Mouse (Mus musculus) left cerebral cortex, postnatal 14 days (tissue): ENCODE data around the gene Cdhr3. TPM values are rescaled to one million over a fixed set of nuclear protein-coding genes. Genes with fewer than 3 reads are reported as not detected.

Experiments used
- DNase-seq, 2 experiments: peaks; one replicate each; pipeline ENCODE4 v3.0.0; 2021 to 2022; ENCODE audit warnings: low spot score in 2 of 2, mixed read lengths in 1 of 2
- intact Hi-C: fragments of 180-260 bp; cut with DNase I; formaldehyde crosslinking; loops from one replicate; pipeline ENCODE4 v1.15.1; 2025
- long read RNA-seq, 2 experiments: library from polyadenylated mRNA; stranded (forward); transcript quantifications; one replicate each; pipeline ENCODE4 v2.0.0; 2021
- total RNA-seq, 2 experiments: library from RNA; stranded (reverse); gene quantifications; 2 replicates each; pipeline ENCODE4 v1.2.3; 2021

Gene Cdhr3
- under 1 TPM; 0.61 to 0.66 TPM for total RNA-seq
- long read RNA-seq, experiment 1, partial matches to known transcripts, result 0 of 1 reads
- long read RNA-seq, experiment 1, other reads (novel, unspliced or antisense), result 1 of 1 reads
- long read RNA-seq, experiment 2, partial matches to known transcripts, result 1 of 1 reads
- long read RNA-seq, experiment 2, other reads (novel, unspliced or antisense), result 0 of 1 reads

DNA sequence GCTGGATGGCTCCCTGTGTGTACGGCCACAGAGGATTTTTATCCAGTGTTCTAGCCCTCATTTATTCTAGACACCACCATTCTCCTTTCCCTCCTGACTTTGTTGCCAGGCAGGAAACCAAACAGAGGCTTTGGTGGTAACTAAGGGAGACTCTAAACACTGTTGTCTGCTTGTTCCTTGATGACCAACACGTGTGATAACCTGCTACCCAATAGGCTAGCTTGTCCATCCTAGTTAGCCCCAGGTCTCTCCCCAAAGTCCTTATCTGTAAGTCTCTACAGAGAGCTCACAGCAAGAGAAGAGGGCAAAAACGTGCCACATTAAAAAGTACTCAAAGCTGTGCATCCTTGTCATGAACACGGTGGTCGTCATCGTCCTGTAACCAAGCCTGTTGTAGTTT lies at the start of gene Cdhr3:
Cdhr3 (minus strand) TSS at position 101 of the 400 bp plus-strand sequence.
- intact Hi-C loops, result no loop called here
- DNase-seq, result no peak

- intact Hi-C loops, result no loop called here
- no peak for DNase-seq
Measured at GRCm38 (mm10) chr12:33139083-33139482, 46.4 kb upstream of the Cdhr3 start.

DNA sequence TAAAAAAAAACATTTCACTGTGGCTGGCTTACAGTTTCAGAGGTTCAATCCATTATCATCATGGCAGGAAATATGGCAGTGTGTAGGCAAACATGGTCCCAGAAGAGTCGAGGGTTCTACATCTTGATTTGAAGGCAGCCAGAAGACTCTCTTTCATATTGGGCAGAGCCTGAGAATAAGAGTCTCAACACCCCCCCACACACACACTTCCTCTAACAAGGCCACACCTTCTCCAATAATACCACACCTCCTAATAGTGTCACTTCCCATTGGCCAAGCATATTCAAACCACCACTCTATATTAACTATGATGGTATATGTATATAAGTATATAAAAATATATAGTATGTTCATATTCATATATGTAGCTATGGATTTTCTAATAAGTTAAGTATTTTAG lies 45.2 kb upstream of the Cdhr3 start:
- DNase-seq, result no peak
- intact Hi-C loops, result no loop called here

DNA sequence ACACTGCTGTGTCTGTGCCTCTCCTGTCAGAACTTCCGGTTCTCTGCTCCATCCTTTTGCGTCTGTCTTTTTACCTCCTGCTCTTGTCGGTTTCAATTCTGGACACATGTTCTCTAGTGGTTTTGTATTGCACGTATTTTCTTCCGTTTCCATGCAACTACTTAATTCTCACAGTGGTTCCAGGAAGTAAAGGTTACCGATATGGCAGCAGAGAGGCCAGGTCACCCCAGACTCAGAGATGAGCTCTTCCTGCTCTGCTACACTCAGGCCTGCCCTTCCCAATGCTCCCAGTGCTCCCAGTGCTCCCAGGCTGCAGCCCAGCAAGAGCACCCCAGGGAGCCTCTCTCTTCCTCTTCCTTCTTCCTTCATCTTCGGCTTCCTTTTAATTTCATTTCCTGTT lies 39.1 kb upstream of the Cdhr3 start:
- no peak for DNase-seq
- intact Hi-C loops, result no loop called here

DNA sequence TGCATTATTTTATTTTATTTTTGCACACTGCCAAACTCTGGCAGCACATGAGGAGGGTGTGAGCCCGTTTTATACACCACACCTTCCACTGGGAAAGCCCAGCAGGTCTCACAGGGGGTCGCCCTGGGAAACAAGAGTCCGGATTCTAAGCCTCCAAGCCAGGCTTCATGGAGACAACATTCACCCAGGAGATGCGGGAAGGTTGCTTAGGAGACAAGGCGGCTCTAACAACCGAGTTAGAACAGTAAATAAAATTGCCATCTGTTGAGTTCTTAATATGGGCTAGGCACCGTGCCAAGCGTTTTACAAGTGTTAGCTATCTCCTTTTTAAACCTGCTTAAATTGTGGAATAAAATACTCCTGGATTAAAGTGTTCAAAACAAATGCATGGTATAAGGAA lies 37.7 kb upstream of the Cdhr3 start:
- intact Hi-C loops, result no loop called here
- DNase-seq, result peak; percentile 84 to 92

DNA sequence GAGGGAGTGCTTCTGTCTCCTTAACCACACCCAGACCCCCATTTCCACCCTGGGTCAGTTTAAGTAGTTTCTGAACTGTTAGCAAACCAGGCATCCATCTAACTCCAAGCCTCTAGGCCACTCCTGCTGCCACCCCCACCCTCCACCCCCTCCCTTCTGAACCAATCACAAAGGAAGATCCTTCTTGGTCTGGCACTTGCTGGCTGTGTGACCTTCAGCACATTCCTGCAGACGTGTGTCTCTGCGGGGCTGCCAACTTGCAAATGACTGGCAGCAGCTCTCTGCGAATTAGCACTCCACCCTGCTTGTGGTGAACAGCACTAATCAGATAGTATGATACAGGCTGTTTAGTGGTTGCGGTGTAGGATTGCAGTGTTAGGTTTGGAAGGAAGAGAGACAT lies 36.7 kb upstream of the Cdhr3 start:
- no peak for DNase-seq

DNA sequence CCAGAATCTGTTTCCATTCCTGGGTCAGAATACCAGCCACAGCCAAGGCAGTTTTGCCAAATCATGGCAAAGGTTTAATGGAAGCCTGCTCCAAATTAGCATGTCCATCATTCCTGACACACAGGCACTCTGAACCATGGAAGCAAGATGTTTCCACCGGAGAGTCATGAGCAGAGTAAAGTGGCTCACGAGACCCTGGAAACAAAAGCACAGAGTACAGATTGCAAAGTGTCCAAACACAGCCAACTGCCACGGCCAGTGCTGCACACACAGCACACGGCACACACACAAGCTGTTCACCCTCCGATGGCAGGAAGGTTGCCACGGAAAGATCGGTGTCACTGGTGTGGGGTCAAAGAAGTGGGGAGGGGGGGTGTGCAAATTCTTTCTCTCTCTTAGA lies 36.0 kb upstream of the Cdhr3 start:
- intact Hi-C loops, result no loop called here
- DNase-seq, result no peak

More for the DNA sequence above, 36.7 kb upstream of the Cdhr3 start:
- intact Hi-C loops, result no loop called here

- intact Hi-C loops, result no loop called here
- no peak for DNase-seq
Measured at GRCm38 (mm10) chr12:33128121-33128520, 35.4 kb upstream of the Cdhr3 start.

DNA sequence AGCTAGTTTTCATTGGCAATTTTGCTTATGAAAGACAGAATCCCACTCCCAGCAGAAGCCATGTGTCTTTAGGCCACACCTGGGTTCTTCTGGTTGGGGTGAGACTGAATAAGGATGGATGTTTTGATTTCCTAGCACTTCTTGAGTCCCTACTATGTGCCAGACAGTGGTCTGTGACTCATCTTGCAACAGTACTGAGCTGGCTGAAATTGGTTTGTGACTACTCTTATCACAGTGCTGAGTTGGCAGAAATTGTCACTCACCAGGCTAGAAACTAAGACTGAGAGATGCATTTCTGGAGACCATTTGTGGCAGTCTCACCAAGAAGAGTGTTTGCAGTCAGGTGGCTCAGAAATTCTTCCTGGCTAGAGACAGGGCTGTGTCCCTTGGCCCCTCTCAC lies 33.6 kb upstream of the Cdhr3 start:
- DNase-seq, result no peak
- intact Hi-C loops, result no loop called here

DNA sequence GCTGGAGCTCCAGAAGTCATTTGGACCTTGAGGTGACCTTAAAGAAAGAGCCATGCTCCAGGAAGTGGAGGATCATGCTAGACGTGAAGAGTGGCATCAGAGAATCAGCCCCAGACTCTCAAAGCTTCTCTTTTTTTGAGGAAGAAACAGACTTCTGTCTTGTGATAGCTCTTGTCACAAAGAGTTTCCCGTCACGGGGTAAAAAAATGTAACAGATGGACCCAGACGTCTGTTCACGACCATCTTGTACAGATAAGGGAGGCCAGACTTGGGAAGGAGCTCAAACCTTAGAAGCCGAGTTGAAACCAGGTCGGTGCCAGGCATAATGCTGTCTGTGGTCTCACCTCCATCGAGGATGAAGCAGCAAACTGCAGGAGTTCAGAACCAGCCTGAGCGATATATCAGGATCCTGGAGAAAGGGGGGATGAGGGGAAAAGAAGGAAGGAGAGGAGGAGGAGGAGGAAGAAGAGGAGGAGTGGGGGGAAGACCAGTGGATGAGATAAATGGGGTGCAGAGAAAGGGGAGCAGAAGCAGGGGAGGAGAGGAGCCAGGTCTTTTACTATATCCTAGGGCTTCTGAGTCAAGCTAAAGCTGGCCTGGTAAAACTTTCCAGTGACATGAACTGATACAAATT lies 33.0 kb upstream of the Cdhr3 start:
- intact Hi-C loops, result no loop called here
- peak in 1 of 2 experiments; percentile 53 for DNase-seq

DNA sequence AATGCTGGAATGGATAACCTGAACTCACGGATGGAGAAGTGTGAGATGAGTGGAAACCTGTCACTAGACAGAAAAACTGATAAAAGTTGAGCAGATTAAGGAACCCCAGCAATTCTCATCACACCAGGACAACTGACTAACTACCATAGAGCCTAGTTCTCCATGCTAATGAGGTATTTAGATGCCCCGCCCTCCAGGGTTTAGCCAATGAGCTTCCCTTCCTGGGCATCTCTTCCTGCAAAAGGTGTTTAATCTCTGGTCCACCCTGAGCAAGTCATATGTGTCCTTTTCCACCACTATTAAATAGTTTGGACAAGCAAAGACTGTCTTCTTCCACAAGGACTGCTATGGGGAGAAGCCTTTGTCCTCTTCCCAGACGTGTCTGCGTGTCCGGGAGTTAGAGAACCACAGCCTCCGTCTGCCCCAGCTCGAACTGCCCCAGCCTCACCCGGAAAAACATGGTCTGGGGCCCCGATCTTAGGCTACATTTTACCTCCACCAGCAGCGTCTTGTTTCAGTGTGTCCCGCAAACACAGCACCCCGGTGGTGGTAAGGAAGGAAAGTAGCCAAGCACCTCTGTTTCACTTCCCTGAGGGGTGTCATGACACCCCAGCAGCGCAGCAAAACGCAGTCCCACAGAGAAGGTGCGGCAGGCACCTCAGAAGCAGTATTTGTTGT lies 26.1 kb upstream of the Cdhr3 start:
- DNase-seq, result no peak
- intact Hi-C loops, result no loop called here

DNA sequence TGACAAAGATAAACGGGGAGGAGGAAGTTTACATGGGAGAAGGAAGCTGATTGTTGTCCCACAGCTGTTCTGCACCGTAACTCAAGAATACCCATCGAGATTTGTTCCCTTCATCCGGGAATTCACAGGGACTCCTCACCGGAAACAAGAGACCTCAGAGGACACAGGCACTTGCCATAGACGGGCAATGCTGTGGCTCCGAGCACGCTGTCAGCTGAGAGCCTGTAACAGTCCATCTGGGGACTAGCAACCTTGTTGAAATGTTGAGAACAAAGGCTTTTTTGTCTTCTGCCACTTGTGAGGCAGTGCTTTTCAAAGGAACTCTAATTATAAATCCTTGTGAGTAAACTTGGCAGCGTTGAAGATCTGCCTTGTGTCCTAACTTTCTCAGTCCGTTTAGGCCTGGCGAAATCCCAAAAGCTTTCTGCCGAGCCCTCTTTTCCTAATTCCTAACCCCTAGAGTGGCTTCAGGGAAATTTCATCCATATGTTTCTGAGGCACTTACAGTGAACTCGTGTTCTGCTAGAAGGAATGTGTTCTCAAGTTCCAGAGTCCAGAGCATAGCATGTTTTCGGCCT lies 18.3 kb upstream of the Cdhr3 start:
- intact Hi-C loops, result no loop called here
- peak; percentile 46 to 67 for DNase-seq

DNA sequence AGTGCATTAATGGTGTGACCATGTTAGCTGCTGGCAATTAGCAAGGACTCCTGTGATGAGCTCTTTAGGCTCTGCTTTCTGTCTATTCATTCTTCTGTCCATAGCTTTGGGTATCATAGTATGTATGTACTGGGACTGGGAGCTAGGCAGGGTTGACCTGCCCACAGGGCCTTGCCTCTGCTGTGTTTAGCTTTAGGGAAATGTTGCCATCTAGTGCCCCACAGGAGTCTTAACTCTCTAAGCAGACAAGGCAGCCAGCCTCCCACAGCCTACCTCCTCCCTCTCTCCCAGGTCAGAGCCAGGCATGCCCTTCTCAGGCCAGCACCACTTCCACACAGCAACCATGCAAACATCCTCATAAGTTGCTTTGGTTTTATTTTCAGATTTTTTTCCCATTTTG lies 16.9 kb upstream of the Cdhr3 start:
- DNase-seq, result peak; percentile 43 to 47

GRCm38 (mm10) chr12:33106438-33107167 lies 13.9 kb upstream of the Cdhr3 start:
- DNase-seq, result peak in 1 of 2 experiments; percentile 24
- intact Hi-C loops, result loop anchor here (5.0 kb wide), 1 partner anchor 44 kb away; no protein-coding TSS in a partner anchor

More for the DNA sequence above, 16.9 kb upstream of the Cdhr3 start:
- intact Hi-C loops, result loop anchor here (1.0 to 5.0 kb wide), 3 partner anchors 47 to 197 kb away; no protein-coding TSS in a partner anchor

DNA sequence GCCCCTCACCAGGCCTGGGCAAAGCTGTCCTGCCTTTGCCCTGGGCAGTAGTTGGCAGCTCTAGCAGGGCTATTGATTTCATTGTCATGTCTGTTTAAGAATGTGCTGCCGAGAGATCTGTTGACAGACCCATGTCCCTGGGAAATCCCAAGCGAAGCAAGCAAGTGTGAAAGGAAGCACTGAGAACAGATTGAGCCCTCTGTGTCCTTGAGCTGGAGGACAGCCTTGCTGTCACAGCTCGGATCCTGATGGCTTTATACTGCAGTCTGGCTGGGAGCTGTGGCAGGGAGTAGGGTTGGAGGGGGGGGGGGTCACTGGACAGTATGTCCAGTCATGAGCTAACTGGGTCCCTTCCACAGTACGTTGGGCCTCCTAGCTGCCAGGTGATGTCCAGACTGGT lies 13.0 kb upstream of the Cdhr3 start:
- intact Hi-C loops, result loop anchor here (5.0 kb wide), 1 partner anchor 43 kb away; no protein-coding TSS in a partner anchor
- DNase-seq, result no peak

DNA sequence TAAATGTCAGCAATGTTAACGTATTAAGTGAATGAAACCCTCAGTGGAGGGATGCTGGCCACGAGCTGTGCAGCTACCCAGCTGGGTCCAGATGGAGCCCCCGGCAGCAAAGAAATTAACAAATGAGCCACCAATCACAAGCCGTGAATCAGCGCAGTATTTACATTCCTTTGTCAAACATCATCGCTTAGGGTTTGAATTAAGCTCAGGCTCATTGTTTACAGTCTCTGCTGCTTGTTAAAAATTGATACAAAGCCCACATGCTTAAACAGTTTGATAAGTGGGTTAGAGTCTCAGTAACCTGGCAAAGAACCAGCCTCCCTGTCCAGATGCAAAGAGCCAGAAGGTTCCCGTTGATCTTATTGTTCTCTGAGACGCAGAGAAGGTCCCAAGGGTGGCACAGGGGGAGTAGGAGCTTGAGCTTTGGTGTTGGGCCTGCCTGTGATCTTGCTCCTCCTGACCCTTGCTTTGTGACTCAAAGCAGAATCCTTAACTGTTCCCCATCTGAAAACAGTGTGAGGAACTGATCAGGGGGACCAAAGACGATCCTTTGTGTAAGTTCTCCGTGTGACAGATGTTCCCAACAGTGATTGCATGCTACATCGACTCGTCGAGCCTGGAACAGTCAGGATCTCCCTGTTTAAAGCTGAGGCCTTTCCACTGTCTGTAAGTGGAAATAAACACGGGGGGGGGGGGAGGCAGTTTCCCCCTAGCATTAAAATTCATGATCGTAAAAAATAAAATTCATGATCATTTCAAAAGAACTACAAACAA lies 9.9 kb upstream of the Cdhr3 start:
- intact Hi-C loops, result no loop called here
- DNase-seq, result no peak

DNA sequence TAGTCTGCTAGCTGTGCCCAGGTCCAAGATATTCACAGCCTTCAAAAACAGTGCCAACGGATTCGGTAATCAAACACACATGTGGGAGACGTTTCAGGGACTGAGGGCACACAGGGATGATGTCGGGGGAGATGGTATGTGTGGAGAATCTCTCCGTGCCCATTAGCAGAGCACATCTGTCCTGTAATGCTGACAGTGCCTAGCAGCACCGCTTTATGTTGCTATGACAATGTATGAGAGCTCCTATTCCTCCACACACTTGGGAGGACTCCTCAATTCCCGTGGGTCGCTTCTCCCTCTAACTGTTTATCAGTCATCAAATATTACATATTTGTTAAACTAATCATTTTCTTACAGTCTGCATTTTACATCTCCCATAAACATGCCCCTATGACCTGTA lies 9.0 kb upstream of the Cdhr3 start:
- intact Hi-C loops, result no loop called here

GRCm38 (mm10) chr12:33096017-33096416 lies 3.3 kb upstream of the Cdhr3 start:
- no peak for DNase-seq
- intact Hi-C loops, result no loop called here

More for the DNA sequence above, 9.0 kb upstream of the Cdhr3 start:
- no peak for DNase-seq

DNA sequence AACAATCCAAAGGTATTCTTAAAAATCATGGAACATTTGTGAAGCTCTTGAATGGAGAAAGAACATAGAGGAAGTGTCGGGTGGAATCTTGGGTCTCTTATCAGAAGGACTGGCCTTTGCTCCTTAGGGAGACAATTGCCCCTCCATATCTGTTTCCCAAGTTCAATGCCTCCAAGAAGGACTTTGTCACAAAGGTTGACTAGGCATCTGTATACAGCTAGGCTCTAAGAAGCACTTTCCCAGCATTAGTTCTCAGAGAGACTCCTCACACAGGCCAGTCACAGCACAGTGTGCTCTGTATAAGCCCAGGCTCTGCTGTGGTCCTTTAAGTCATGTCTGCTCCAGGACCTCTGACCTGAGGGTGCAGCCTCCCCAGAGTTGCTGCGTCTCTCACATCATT lies 479 bp downstream of the Cdhr3 start:
- intact Hi-C loops, result no loop called here
- no peak for DNase-seq
